Mouse (Mus musculus): ENCODE measurements around the gene Sept10.

DNA sequence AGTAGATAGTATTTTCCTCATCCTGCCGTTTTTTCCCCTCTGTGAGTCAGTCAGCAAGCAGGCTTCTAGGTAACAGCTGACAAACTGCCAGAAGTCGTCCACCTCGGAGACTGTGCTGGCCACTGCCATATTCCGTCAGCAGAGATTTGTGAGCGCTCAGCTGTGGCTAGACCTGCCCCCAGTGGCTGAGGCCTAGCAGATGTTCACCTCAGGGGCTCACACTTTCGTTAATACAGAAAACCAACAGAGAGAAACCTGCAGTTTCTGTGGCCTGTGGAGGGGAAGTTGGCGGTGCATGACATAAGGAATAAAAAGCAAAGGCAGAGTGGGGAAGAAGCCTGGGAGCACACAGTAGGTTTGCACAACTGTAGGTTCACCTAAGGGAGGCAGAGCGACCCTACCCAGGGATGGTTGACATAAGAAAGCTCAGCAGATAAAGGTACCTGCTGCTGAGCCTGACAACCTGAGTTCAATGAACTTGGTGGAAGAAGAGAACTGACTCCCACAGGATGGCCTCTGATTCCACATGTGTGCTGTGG lies 32.0 kb upstream of the Sept10 start:
- TF ChIP-seq CTCF (IDR thresholded peaks at IDR 0.05; ENCODE audit: extremely low read depth, insufficient read length, insufficient replicate concordance, low read depth, low read length), result no peak
- no peak for TF ChIP-seq POLR2A (IDR thresholded peaks at IDR 0.05; ENCODE audit: low read depth, low read length)
